Mouse (Mus musculus) embryonic facial prominence, embryonic 11.5 days (tissue): Measurements from ENCODE around the gene Fam76a. TPM values are rescaled to one million over a fixed set of nuclear protein-coding genes. Genes with fewer than 3 reads are reported as not detected.

Experiments
- ATAC-seq: fragments of 200-750 bp; cut with Nextera tagmentation; replicated peaks from 2 replicates; pipeline ENCODE4 v1.8.0; 2017; ENCODE audit warnings: low read depth; ENCODE audit not compliant: insufficient number of reproducible peaks, low FRiP score, low TSS enrichment
- DNase-seq: peaks from one replicate; pipeline ENCODE4 v3.0.0-alpha.2; 2015; ENCODE audit warnings: low spot score
- H3K27ac ChIP-seq: fragments of 300-500 bp; sonication (generic); replicated peaks from 2 replicates; pipeline ENCODE4 v1.5.1; 2014; ENCODE audit warnings: mild to moderate bottlenecking, low read depth, low read length, control low read depth
- H3K27me3 ChIP-seq: fragments of 300-500 bp; sonication (generic); 2 replicates; pipeline ENCODE4 v1.6.1; 2014; ENCODE audit warnings: mild to moderate bottlenecking, low read length, moderate library complexity, mixed read lengths; ENCODE audit not compliant: control insufficient read depth, insufficient read depth
- H3K36me3 ChIP-seq: fragments of 300-500 bp; sonication (generic); replicated peaks from 2 replicates; pipeline ENCODE4 v1.6.1; 2014; ENCODE audit warnings: low read depth, mild to moderate bottlenecking, low read length, moderate library complexity, mixed read lengths; ENCODE audit not compliant: control insufficient read depth, insufficient read depth
- H3K4me1 ChIP-seq: fragments of 300-500 bp; sonication (generic); 2 replicates; pipeline ENCODE4 v1.6.1; 2014; ENCODE audit warnings: low read length, mixed read lengths; ENCODE audit not compliant: control insufficient read depth, insufficient read depth
- H3K4me2 ChIP-seq: fragments of 300-500 bp; sonication (generic); 2 replicates; pipeline ENCODE4 v1.6.1; 2014; ENCODE audit warnings: low read depth, mild to moderate bottlenecking, control low read depth, low read length, moderate library complexity
- H3K4me3 ChIP-seq: fragments of 300-500 bp; sonication (generic); 2 replicates; pipeline ENCODE4 v1.5.1; 2014; ENCODE audit warnings: low read depth, low read length, control low read depth
- H3K9ac ChIP-seq: fragments of 300-500 bp; sonication (generic); replicated peaks from 2 replicates; pipeline ENCODE4 v1.6.1; 2014; ENCODE audit warnings: mild to moderate bottlenecking, control low read depth, low read length
- H3K9me3 ChIP-seq: fragments of 300-500 bp; sonication (generic); replicated peaks from 2 replicates; pipeline ENCODE4 v1.6.1; 2016; ENCODE audit warnings: mild to moderate bottlenecking, low read length, inconsistent platforms, mixed read lengths; ENCODE audit not compliant: control insufficient read depth
- WGBS: fragments of 180-500 bp; shearing (Covaris S2); extraction: QIAGEN DNeasy Blood & Tissue Kit; methylation state at CpG from one replicate; pipeline ENCODE4 v1.1.7; 2014; 5-methylcytosine and 5-hydroxymethylcytosine counted together
- polyA plus RNA-seq: library from polyadenylated mRNA; unstranded; fragments of >200 nt; fragmentation: Nextera tagmentation; extraction: Ambion mirVana; gene quantifications from 2 replicates; pipeline ENCODE4 v1.2.1, GENCODE M21; 2014

The Fam76a gene
- polyA plus RNA-seq, 1 experiment from 2014 or later, result 36.6 TPM

- Histone ChIP-seq H3K4me1 (peaks cover 3% of the 10 kb centered on the region; the same call in 1 of the 2 replicates), H3K4me3 (no peak overlapping the region), H3K4me2 (no peak overlapping the region), H3K27me3 (no peaks in the 10 kb centered on the region), H3K9ac (no peak overlapping the region), H3K27ac (no peak overlapping the region), H3K36me3 (no peaks in the 10 kb centered on the region), H3K9me3 (no peaks in the 10 kb centered on the region)
- no peak for DNase-seq
- no peak for ATAC-seq
- 48% methylated on average over 2 of the region's 2 CpGs for WGBS
Measured at GRCm38 (mm10) chr4:132950999-132951398, 28.6 kb upstream of the Fam76a start.

GRCm38 (mm10) chr4:132949882-132950532 lies 27.6 kb upstream of the Fam76a start:
- H3K9ac ChIP-seq, result no peak overlapping the region
- DNase-seq (no peak), ATAC-seq (no peak)
- 23% methylated on average over 24 of the region's 24 CpGs for WGBS
- H3K9me3 ChIP-seq, result no peaks in the 10 kb centered on the region
- H3K4me1 ChIP-seq, result peaks cover 3% of the 10 kb centered on the region; the same call in 1 of the 2 replicates
- H3K4me2 ChIP-seq, result peak overlapping the region; percentile 29; the same call in 1 of the 2 replicates
- H3K27me3 ChIP-seq, result no peaks in the 10 kb centered on the region
- no peak overlapping the region for H3K4me3 ChIP-seq
- H3K36me3 ChIP-seq, result no peaks in the 10 kb centered on the region
- no peak overlapping the region for H3K27ac ChIP-seq

GRCm38 (mm10) chr4:132946047-132947001 lies 24.0 kb upstream of the Fam76a start:
- WGBS, result 12% methylated on average over 27 of the region's 27 CpGs
- Histone ChIP-seq H3K9me3 (no peaks in the 10 kb centered on the region), H3K9ac (peak overlapping the region; percentile 56), H3K27ac (peak overlapping the region; percentile 56), H3K4me3 (peak overlapping the region; percentile 7; the same call in 1 of the 2 replicates), H3K36me3 (no peaks in the 10 kb centered on the region), H3K4me2 (peak overlapping the region; percentile 27), H3K4me1 (peaks cover 3% of the 10 kb centered on the region; the same call in 1 of the 2 replicates), H3K27me3 (no peaks in the 10 kb centered on the region)
- DNase-seq, result peak; percentile 69
- 0 out of 2 replicates have a peak, but pooled peaks have one; percentile 16 for ATAC-seq

DNA sequence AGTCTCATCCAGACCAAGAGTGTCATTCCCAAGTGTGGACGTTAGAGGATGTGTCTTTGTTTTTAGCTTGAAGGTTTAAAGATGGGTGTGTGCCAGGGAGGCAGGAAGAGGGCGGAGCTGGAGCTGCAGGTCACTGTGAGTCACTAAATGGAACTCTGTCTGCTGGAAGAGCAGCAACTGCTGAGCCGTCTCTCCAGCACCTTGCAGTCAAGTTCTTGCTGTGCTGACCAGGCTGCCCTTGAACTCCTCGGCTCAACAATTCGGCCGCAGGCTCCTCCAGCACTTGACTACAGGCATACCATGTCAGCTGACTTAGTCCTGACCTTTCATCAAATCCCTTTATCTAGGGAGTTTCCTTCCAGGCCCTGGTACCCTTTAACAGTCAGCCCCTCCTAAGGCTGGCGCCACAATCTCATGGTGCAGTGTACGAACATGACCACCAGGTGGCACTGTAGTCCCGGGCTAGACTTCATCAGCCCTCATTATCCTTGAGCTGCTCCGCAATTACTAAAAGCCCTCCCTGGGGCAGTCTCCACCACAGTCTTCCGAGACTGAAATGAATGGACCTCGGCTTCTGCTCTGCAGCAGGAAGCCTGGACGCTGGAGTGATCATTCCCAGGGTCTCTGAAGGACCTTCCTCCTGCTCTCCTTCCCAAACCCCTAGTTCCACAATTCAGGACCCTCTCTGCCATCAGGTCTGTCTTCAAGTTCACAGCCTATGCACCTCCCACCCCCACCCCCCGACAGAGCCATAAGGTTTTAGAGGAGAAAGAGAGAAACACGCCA lies 23.1 kb upstream of the Fam76a start:
- 7% methylated on average over 15 of the region's 15 CpGs for WGBS
- no peak overlapping the region for H3K4me3 ChIP-seq
- peak; percentile 93 for DNase-seq

GRCm38 (mm10) chr4:132944776-132945175 lies 22.4 kb upstream of the Fam76a start:
- 73% methylated on average over 4 of the region's 4 CpGs for WGBS
- Histone ChIP-seq H3K27me3 (no peaks in the 10 kb centered on the region; the same call in 1 of the 2 replicates), H3K9ac (no peak overlapping the region)

More for the DNA sequence above, 23.1 kb upstream of the Fam76a start:
- peak; percentile 63 for ATAC-seq
- Histone ChIP-seq H3K27ac (peak overlapping the region; percentile 48; the same call in 1 of the 2 replicates), H3K9ac (peak overlapping the region; percentile 56), H3K36me3 (no peaks in the 10 kb centered on the region), H3K4me2 (peak overlapping the region; percentile 27; the same call in 1 of the 2 replicates), H3K4me1 (peaks cover 3% of the 10 kb centered on the region; the same call in 1 of the 2 replicates), H3K27me3 (no peaks in the 10 kb centered on the region; the same call in 1 of the 2 replicates), H3K9me3 (no peaks in the 10 kb centered on the region)

DNA sequence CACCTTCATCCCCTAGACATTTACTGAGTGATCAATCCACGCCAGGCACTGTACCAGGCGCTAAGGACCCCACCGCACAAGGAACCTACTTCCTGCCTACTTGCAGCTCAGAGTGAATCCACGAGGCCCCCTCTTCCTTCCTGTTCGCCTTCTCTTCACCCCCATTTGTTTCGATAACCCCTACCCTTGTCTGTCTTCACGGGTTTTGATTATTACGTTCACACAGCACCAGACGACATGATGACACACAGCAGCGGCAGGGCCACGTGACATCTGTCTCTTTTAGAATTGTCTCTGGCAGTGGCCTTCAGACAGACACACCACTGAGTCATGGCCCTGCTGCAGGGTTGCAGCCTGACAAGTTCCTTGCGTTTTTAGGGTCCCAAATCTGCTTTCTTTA lies 21.7 kb upstream of the Fam76a start:
- Histone ChIP-seq H3K9me3 (no peaks in the 10 kb centered on the region), H3K9ac (no peak overlapping the region), H3K36me3 (no peaks in the 10 kb centered on the region), H3K4me1 (peaks cover 3% of the 10 kb centered on the region; the same call in 1 of the 2 replicates), H3K27me3 (no peaks in the 10 kb centered on the region; the same call in 1 of the 2 replicates), H3K4me3 (no peak overlapping the region), H3K4me2 (no peak overlapping the region), H3K27ac (no peak overlapping the region)
- ATAC-seq, result no peak
- 73% methylated on average over 12 of the region's 12 CpGs for WGBS
- DNase-seq, result no peak

More at GRCm38 (mm10) chr4:132944776-132945175, 22.4 kb upstream of the Fam76a start:
- no peaks in the 10 kb centered on the region for H3K9me3 ChIP-seq
- ATAC-seq (no peak), DNase-seq (no peak)
- H3K36me3 ChIP-seq, result no peaks in the 10 kb centered on the region
- H3K4me1 ChIP-seq, result peaks cover 3% of the 10 kb centered on the region; the same call in 1 of the 2 replicates
- no peak overlapping the region for H3K4me2 ChIP-seq
- H3K4me3 ChIP-seq, result no peak overlapping the region
- no peak overlapping the region for H3K27ac ChIP-seq

GRCm38 (mm10) chr4:132943088-132943487 lies 20.7 kb upstream of the Fam76a start:
- WGBS, result 56% methylated on average over 8 of the region's 8 CpGs
- H3K9me3 ChIP-seq, result no peaks in the 10 kb centered on the region
- H3K27ac ChIP-seq, result no peak overlapping the region
- DNase-seq (no peak), ATAC-seq (no peak)
- H3K27me3 ChIP-seq, result no peaks in the 10 kb centered on the region; the same call in 1 of the 2 replicates
- no peak overlapping the region for H3K4me2 ChIP-seq
- no peak overlapping the region for H3K9ac ChIP-seq
- H3K36me3 ChIP-seq, result no peaks in the 10 kb centered on the region
- peaks cover 3% of the 10 kb centered on the region; the same call in 1 of the 2 replicates for H3K4me1 ChIP-seq
- no peak overlapping the region for H3K4me3 ChIP-seq
